In genomic region chr17:50126545-50126944, GRCm38 (mm10) we compare ENCODE assay signal across 19 mouse cellular contexts.
"Had no signal": no experiment of that assay in that cellular context is flagged by ENCODE, and none has a peak within 500 bp of the region (broad histone marks: within the 10 kb centered on the region; RNA-seq: fewer than 3 reads in every experiment).

No protein-coding gene starts in this region.

- ATAC-seq: liver, postnatal 0 days; lung, postnatal 0 days had no signal

- H3K4me2 ChIP-seq: kidney, embryonic 15.5 days; limb, embryonic 12.5 days; limb, embryonic 15.5 days; liver, embryonic 11.5 days; lung, embryonic 14.5 days; midbrain, embryonic 13.5 days; neural tube, embryonic 12.5 days had no signal

- H3K27ac ChIP-seq: kidney, embryonic 15.5 days; limb, embryonic 12.5 days; limb, embryonic 15.5 days; liver, embryonic 14.5 days; macrophage; midbrain, embryonic 13.5 days; neural tube, embryonic 12.5 days had no signal

- H3K9me3 ChIP-seq: kidney, embryonic 15.5 days; limb, embryonic 12.5 days; limb, embryonic 15.5 days; midbrain, embryonic 13.5 days; neural tube, embryonic 12.5 days had no signal

- DNase-seq: kidney, adult 8-10 months; kidney, postnatal 10 days; left cerebral cortex, postnatal 4 days; liver, postnatal 0 days; lung, embryonic 14.5 days; retina, postnatal 1 day; right cerebral cortex, postnatal 25 days; thymus, adult 18-20 months; thymus, postnatal 14 days; thymus, postnatal 4 days had no signal

- H3K9ac ChIP-seq: kidney, embryonic 15.5 days; limb, embryonic 12.5 days; limb, embryonic 15.5 days; liver, embryonic 14.5 days; liver, postnatal 0 days; lung, embryonic 14.5 days; midbrain, embryonic 13.5 days; neural tube, embryonic 12.5 days had no signal

- H3K36me3 ChIP-seq: kidney, embryonic 15.5 days; limb, embryonic 12.5 days; limb, embryonic 15.5 days; midbrain, embryonic 13.5 days; neural tube, embryonic 12.5 days had no signal

- H3K4me3 ChIP-seq: kidney, embryonic 15.5 days; limb, embryonic 12.5 days; limb, embryonic 15.5 days; midbrain, embryonic 13.5 days; neural tube, embryonic 12.5 days had no signal

- H3K27me3 ChIP-seq: kidney, embryonic 15.5 days; limb, embryonic 12.5 days; limb, embryonic 15.5 days; midbrain, embryonic 13.5 days; neural tube, embryonic 12.5 days had no signal
